Mouse (Mus musculus): ENCODE data around the gene Supt6. TPM values are rescaled to one million over a fixed set of nuclear protein-coding genes. Genes with fewer than 3 reads are reported as not detected.

Gene Supt6
- polyA plus RNA-seq, 1 experiment from 2014 or later, result 11.4 TPM

- peaks cover 15% of the 10 kb centered on the region; the same call in 1 of the 2 replicates for H3K36me3 ChIP-seq (ENCODE audit: insufficient read depth, low read length)
- DNase-seq (ENCODE audit: low spot score), result peak; percentile 40
Measured at GRCm38 (mm10) chr11:78260489-78261258, 14.9 kb upstream of the Supt6 start.

DNA sequence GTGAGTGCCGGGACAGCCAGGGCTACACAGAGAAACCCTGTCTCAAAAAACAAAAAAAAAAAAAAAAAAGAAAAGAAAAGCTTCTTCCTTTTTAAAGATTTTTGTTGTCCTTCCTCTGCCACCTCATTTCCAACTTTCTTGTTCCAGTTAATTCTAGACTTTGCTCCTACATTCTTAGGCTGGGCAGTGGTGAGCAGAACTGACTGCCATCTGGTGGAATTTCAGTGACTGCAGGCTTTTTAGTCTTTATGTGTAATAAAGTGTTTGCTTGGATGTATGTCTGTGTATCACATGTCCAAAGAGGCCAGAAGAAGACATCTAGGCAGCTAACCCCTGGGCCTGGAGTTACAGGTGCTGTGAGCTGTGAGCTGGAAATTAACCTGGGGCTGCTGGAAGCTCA, 10.8 kb upstream of the Supt6 start:
- ATAC-seq (no peak), DNase-seq (ENCODE audit: low spot score) (peak; percentile 21)
- Histone ChIP-seq H3K27ac (ENCODE audit: low read length) (no peak overlapping the region), H3K4me1 (ENCODE audit: insufficient read depth, low read depth, low read length) (no peaks in the 10 kb centered on the region), H3K27me3 (replicated peaks; ENCODE audit: insufficient read depth, low read length) (no peaks in the 10 kb centered on the region), H3K4me2 (replicated peaks; ENCODE audit: low read depth, low read length) (no peak overlapping the region), H3K9me3 (ENCODE audit: low read length) (no peaks in the 10 kb centered on the region), H3K4me3 (ENCODE audit: low read depth, low read length) (no peak overlapping the region), H3K36me3 (ENCODE audit: insufficient read depth, low read length) (peaks cover 4% of the 10 kb centered on the region; the same call in 1 of the 2 replicates), H3K9ac (replicated peaks; ENCODE audit: low read depth) (no peak overlapping the region)
- TF ChIP-seq EP300 (IDR thresholded peaks at IDR 0.05) (no peak), CTCF (IDR thresholded peaks at IDR 0.05) (peak; percentile 49)
- no CpG with 5 or more reads among the region's 1 CpGs for WGBS

More at GRCm38 (mm10) chr11:78260489-78261258, 14.9 kb upstream of the Supt6 start:
- Histone ChIP-seq H3K9ac (replicated peaks; ENCODE audit: low read depth) (no peak overlapping the region), H3K27ac (ENCODE audit: low read length) (no peak overlapping the region), H3K4me2 (replicated peaks; ENCODE audit: low read depth, low read length) (0 out of 2 replicates have a peak overlapping the region, but pooled peaks have one; percentile 30), H3K9me3 (ENCODE audit: low read length) (no peaks in the 10 kb centered on the region), H3K4me1 (ENCODE audit: insufficient read depth, low read depth, low read length) (no peaks in the 10 kb centered on the region), H3K4me3 (ENCODE audit: low read depth, low read length) (peak overlapping the region; percentile 89; the same call in 1 of the 2 replicates), H3K27me3 (replicated peaks; ENCODE audit: insufficient read depth, low read length) (no peaks in the 10 kb centered on the region)
- WGBS, result 79% methylated on average over 2 of the region's 2 CpGs
- no peak for ATAC-seq
- TF ChIP-seq CTCF (IDR thresholded peaks at IDR 0.05), result no peak
- no peak for TF ChIP-seq EP300 (IDR thresholded peaks at IDR 0.05)

- Histone ChIP-seq H3K4me2 (replicated peaks; ENCODE audit: low read depth, low read length) (no peak overlapping the region), H3K4me3 (ENCODE audit: low read depth, low read length) (no peak overlapping the region), H3K36me3 (ENCODE audit: insufficient read depth, low read length) (peaks cover 4% of the 10 kb centered on the region; the same call in 1 of the 2 replicates), H3K9me3 (ENCODE audit: low read length) (no peaks in the 10 kb centered on the region), H3K4me1 (ENCODE audit: insufficient read depth, low read depth, low read length) (peaks cover 15% of the 10 kb centered on the region), H3K27ac (ENCODE audit: low read length) (no peak overlapping the region), H3K27me3 (replicated peaks; ENCODE audit: insufficient read depth, low read length) (no peaks in the 10 kb centered on the region), H3K9ac (replicated peaks; ENCODE audit: low read depth) (no peak overlapping the region)
- ATAC-seq (no peak), DNase-seq (ENCODE audit: low spot score) (peak; percentile 46)
- TF ChIP-seq CTCF (IDR thresholded peaks at IDR 0.05) (no peak), EP300 (IDR thresholded peaks at IDR 0.05) (no peak)
- 68% methylated on average over 4 of the region's 4 CpGs for WGBS
Measured at GRCm38 (mm10) chr11:78247727-78248140, 1.9 kb upstream of the Supt6 start.

GRCm38 (mm10) chr11:78247012-78247348, 1.2 kb upstream of the Supt6 start:
- Histone ChIP-seq H3K9ac (replicated peaks; ENCODE audit: low read depth) (no peak overlapping the region), H3K27ac (ENCODE audit: low read length) (peak overlapping the region; percentile 97)
- WGBS, result 40% methylated on average over 3 of the region's 3 CpGs

GRCm38 (mm10) chr11:78246318-78247011, 678 bp upstream of the Supt6 start:
- H3K27ac ChIP-seq (ENCODE audit: low read length), result peak overlapping the region; percentile 97
- H3K9me3 ChIP-seq (ENCODE audit: low read length), result no peaks in the 10 kb centered on the region
- peak overlapping the region; percentile 96 for H3K4me3 ChIP-seq (ENCODE audit: low read depth, low read length)
- ATAC-seq (no peak), DNase-seq (ENCODE audit: low spot score) (no peak)
- peaks cover 4% of the 10 kb centered on the region; the same call in 1 of the 2 replicates for H3K36me3 ChIP-seq (ENCODE audit: insufficient read depth, low read length)
- TF ChIP-seq CTCF (IDR thresholded peaks at IDR 0.05) (no peak), EP300 (IDR thresholded peaks at IDR 0.05) (no peak)
- H3K4me2 ChIP-seq (replicated peaks; ENCODE audit: low read depth, low read length), result peak overlapping the region; percentile 76
- no peaks in the 10 kb centered on the region for H3K27me3 ChIP-seq (replicated peaks; ENCODE audit: insufficient read depth, low read length)
- 19% methylated on average over 7 of the region's 7 CpGs for WGBS
- H3K4me1 ChIP-seq (ENCODE audit: insufficient read depth, low read depth, low read length), result peaks cover 15% of the 10 kb centered on the region
- H3K9ac ChIP-seq (replicated peaks; ENCODE audit: low read depth), result peak overlapping the region; percentile 97

More at GRCm38 (mm10) chr11:78247012-78247348, 1.2 kb upstream of the Supt6 start:
- peaks cover 15% of the 10 kb centered on the region for H3K4me1 ChIP-seq (ENCODE audit: insufficient read depth, low read depth, low read length)
- no peaks in the 10 kb centered on the region for H3K27me3 ChIP-seq (replicated peaks; ENCODE audit: insufficient read depth, low read length)
- peak; percentile 81 for DNase-seq (ENCODE audit: low spot score)
- peaks cover 4% of the 10 kb centered on the region; the same call in 1 of the 2 replicates for H3K36me3 ChIP-seq (ENCODE audit: insufficient read depth, low read length)
- TF ChIP-seq EP300 (IDR thresholded peaks at IDR 0.05) (peak; percentile 55), CTCF (IDR thresholded peaks at IDR 0.05) (no peak)
- peak; percentile 35; the same call in 1 of the 2 replicates for ATAC-seq
- no peak overlapping the region; the same call in 1 of the 2 replicates for H3K4me3 ChIP-seq (ENCODE audit: low read depth, low read length)
- H3K4me2 ChIP-seq (replicated peaks; ENCODE audit: low read depth, low read length), result peak overlapping the region; percentile 76
- H3K9me3 ChIP-seq (ENCODE audit: low read length), result no peaks in the 10 kb centered on the region

DNA sequence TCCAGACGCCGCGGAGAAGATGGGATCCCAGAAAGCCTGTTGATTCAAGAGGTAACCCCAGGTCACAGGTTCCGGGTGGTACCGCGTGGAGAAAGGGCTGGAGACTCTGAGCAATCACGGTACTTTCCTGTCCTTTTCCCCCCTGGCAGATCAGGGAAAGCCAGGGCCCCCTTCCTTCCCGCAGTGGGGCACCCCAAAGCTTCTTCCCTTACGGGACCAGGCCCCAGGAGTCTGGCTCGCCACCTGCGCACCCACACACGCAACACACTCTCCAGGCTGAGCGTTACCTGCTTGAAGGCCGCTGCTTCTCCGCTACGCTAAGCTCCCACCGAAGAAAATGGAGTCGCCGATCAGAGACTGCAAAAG, 543 bp downstream of the Supt6 start:
- Histone ChIP-seq H3K27me3 (replicated peaks; ENCODE audit: insufficient read depth, low read length) (no peaks in the 10 kb centered on the region), H3K36me3 (ENCODE audit: insufficient read depth, low read length) (no peaks in the 10 kb centered on the region), H3K4me3 (ENCODE audit: low read depth, low read length) (peak overlapping the region; percentile 96), H3K9ac (replicated peaks; ENCODE audit: low read depth) (peak overlapping the region; percentile 97), H3K27ac (ENCODE audit: low read length) (peak overlapping the region; percentile 97), H3K4me1 (ENCODE audit: insufficient read depth, low read depth, low read length) (peaks cover 15% of the 10 kb centered on the region), H3K9me3 (ENCODE audit: low read length) (no peaks in the 10 kb centered on the region), H3K4me2 (replicated peaks; ENCODE audit: low read depth, low read length) (peak overlapping the region; percentile 76)
- ATAC-seq, result no peak
- TF ChIP-seq EP300 (IDR thresholded peaks at IDR 0.05), result no peak
- no peak for TF ChIP-seq CTCF (IDR thresholded peaks at IDR 0.05)
- WGBS, result 0% methylated on average over 19 of the region's 19 CpGs
- DNase-seq (ENCODE audit: low spot score), result no peak
